Mouse (Mus musculus) retina, postnatal 7 days (tissue): Measurements from ENCODE around the gene Olfr282.

Experiments used
- DNase-seq: peaks from one replicate; pipeline ENCODE4 v3.0.0-alpha.2; 2012; ENCODE audit warnings: low read depth, low spot score

The Olfr282 gene

GRCm38 (mm10) chr15:98474958-98475357, 43.9 kb downstream of the Olfr282 start:
- DNase-seq: no peak

DNA sequence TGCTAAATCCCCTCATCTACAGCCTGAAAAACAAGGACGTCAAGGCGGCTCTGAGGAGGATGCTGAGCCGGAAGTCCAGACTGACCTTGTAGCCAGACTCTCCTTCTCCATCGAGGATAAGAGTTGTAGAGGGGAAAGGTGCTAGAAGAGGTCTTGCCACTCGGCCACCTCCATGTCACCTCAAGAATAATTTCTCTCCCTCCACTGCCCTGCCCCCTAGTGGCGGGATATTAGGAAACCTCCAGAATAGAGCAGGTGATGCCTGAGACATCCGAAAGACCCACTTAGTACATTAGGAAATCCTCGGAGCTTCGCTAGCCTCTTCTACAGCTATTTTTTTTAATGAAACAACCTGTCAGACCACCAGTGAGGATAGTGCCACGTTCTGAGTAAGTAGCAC, 44.4 kb downstream of the Olfr282 start:
- DNase-seq: peak; percentile 28

- DNase-seq: no peak
Measured at GRCm38 (mm10) chr15:98476281-98476680, 45.3 kb downstream of the Olfr282 start.

DNA sequence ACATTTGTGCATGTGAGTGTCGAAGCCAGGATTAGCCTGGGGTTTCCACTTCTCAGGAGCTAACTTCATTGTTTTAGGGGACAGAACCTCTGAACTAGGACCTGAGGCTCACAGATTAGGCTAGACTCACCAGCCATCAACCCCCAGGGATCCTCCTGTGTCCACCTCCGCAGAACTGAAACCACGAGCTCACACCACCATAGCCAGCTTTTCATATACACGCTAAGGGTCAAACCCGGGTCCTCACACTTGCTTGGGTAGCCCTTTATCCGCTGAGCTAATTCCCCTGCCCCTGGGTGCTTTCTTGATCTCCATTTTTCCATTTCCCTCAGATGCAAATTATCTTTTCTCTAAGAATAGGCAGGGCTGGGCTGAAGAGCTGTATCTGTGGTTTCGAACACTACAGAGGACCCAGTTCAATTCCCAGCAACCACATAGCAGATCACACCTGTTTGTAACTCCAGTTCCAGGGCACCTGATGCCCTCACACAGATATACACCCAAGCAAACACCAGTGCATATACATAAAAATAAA, 48.6 kb downstream of the Olfr282 start:
- no peak for DNase-seq

DNA sequence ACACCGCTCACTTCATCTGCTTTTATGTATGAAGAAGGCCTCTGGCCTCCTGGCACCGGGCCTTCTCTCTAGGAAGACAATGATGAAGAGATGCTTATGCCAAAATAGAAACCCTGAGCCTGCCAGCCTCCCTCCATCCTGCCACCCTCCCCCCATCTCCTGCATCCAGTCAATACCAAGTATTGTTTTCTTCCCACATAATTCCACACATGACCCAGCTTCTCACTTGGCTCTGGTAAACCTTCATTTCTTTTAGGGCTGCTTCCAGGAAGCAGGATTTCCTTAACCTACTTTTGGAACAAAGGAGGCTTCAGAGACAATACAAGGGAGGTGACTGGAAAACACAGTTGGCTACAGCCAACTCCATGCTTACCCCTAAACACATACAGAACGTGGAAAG, 51.7 kb downstream of the Olfr282 start, which contains the start of gene Lalba:
Gene Lalba, minus strand, starts transcription at position 21 of the 400 bp plus-strand sequence.
- DNase-seq: no peak

DNA sequence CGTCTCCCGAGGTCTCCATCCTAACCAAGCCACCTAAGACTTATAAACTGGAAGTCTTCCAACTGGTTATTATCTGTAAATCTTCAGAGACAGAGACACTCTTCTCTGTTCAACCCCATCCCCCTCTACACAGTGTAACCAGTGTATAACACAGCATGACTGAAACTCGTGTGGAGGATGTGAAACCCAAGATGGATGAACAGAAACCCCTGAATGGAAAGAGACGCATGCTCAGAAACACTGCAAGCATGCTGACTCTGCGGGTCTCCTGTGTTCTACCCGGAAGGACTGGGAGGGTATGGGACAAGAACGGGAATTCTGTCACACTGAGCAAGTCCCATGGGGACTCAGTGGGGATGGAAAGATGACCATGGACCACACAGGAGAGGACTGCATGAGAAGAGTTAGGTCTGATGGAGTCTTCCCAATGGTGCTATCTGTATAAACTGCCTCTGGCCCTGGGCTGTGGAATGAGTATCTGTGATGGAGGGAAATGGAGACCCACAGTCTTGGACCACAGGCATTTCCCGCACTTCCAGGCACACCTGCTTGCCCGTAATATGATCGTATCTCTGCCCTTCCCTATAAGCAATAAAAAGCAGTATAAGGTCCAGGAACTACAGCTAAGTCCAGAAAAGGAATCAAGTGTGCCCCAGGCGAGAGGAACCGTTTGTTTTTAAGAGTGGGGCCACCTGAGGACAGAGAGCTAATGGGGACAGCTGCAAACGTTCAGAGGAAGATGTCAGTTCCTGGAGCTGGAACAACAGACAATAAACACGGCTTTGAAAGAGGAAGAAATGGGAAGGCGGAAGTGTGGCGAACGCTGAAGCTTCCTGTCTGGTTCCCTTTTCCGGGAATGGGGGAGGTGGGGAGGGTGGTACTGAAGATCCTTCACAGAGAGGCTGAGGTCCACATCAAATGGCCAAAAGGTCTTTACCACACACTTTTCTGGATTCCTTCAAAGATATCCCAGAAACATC, 53.2 kb downstream of the Olfr282 start:
- no peak for DNase-seq

- DNase-seq: no peak
Measured at GRCm38 (mm10) chr15:98486433-98487021, 55.5 kb downstream of the Olfr282 start.
